Comparison of ENCODE assay signal across 33 mouse cellular contexts in the genomic region with DNA sequence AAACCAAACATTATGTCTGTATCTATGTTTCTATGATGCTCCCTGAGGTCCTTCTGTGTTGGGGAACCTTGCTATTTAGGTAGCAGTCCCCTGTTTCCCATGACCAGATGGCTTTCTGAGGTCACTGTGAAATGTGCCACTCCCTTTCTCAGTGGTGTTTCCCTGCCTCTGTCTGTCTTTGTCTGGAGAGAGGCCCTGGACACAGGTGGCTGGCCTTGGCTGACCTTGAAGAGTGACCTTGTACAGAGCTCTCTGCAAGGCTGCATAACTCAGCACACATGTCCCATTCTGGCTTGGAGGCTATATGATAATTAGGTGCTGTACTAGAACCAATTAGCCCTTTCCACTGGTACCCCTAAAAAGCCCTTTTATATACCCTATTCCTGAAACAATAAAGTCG. TPM values are rescaled to one million over a fixed set of nuclear protein-coding genes. Genes with fewer than 3 reads are reported as not detected.
A peak's percentile ranks its signal among the peaks of the same experiment; 100 is the strongest.
DNase-seq lines count a peak whose midpoint lies in the region; ATAC-seq lines count a peak whose summit lies in the region.
"Had no signal": no experiment of that assay in that cellular context is flagged by ENCODE, and none has a peak within 500 bp of the region (broad histone marks: within the 10 kb centered on the region; RNA-seq: fewer than 3 reads in every experiment).

No protein-coding gene starts in this region.

- H3K9me3 ChIP-seq in kidney, embryonic 15.5 days (replicated peaks): no peaks in the 10 kb centered on the region
- H3K9me3 ChIP-seq: forebrain, embryonic 15.5 days; hindbrain, embryonic 12.5 days; lung, embryonic 15.5 days had no signal

- H3K27me3 ChIP-seq in kidney, embryonic 15.5 days: no peaks in the 10 kb centered on the region
- H3K27me3 ChIP-seq: forebrain, embryonic 15.5 days; hindbrain, embryonic 12.5 days; lung, embryonic 15.5 days had no signal

- 31% methylated on average over 1 of the region's 1 CpGs for WGBS in kidney, embryonic 15.5 days

- H3K9ac ChIP-seq in kidney, embryonic 15.5 days: no peak overlapping the region
- H3K9ac ChIP-seq: forebrain, embryonic 15.5 days; hindbrain, embryonic 12.5 days; lung, embryonic 15.5 days had no signal

- peaks cover 13% of the 10 kb centered on the region; the same call in 1 of the 2 replicates for H3K4me1 ChIP-seq in kidney, embryonic 15.5 days
- H3K4me1 ChIP-seq: forebrain, embryonic 15.5 days had no signal

- no peaks in the 10 kb centered on the region for H3K36me3 ChIP-seq in kidney, embryonic 15.5 days
- H3K36me3 ChIP-seq: forebrain, embryonic 15.5 days; hindbrain, embryonic 12.5 days; lung, embryonic 15.5 days had no signal

- no peak overlapping the region for H3K4me3 ChIP-seq in kidney, embryonic 15.5 days (replicated peaks)
- H3K4me3 ChIP-seq: forebrain, embryonic 15.5 days; hindbrain, embryonic 12.5 days; lung, embryonic 15.5 days had no signal

- DNase-seq in heart, adult 11 months: peak; percentile 83
- DNase-seq in heart, postnatal 36 days: no peak
- DNase-seq in kidney, postnatal 10 days: peak; percentile 7
- peak; percentile 30 for DNase-seq in ES-CJ7 (ENCODE audit: low read depth, low spot score)
- DNase-seq in embryo, embryonic 10.5 days (ENCODE audit: low spot score): peak; percentile 21
- DNase-seq in right cerebral cortex, postnatal 14 days: no peak
- DNase-seq in adrenal gland, adult 18-20 months (ENCODE audit: low spot score in 2 of 2): no peak
- DNase-seq: adrenal gland, postnatal 14 days; cerebellum, adult 11 months; cerebellum, adult 9-10 months; cerebellum, postnatal 36 days; gastrocnemius, postnatal 10 days; heart, postnatal 14 days; layer of hippocampus, postnatal 36 days; left cerebral cortex, postnatal 4 days; liver; right cerebral cortex, adult 18-20 months; right cerebral cortex, postnatal 4 days; thymus, postnatal 4 days had no signal

- no peak overlapping the region for H3K27ac ChIP-seq in kidney, embryonic 15.5 days
- H3K27ac ChIP-seq: forebrain, embryonic 15.5 days; hindbrain, embryonic 12.5 days; lung, embryonic 15.5 days had no signal

- no peak for ATAC-seq in kidney, embryonic 15.5 days (replicated peaks; ENCODE audit: low FRiP score)
- ATAC-seq: forebrain, embryonic 15.5 days; intestine, embryonic 16.5 days; midbrain, embryonic 16.5 days had no signal

- intact Hi-C loops in heart, postnatal 36 days (cut with DNase I): no loop called here

- no peak overlapping the region for H3K4me2 ChIP-seq in kidney, embryonic 15.5 days
- H3K4me2 ChIP-seq: forebrain, embryonic 15.5 days; hindbrain, embryonic 12.5 days; lung, embryonic 15.5 days; midbrain, embryonic 11.5 days had no signal

RNA-seq across cellular contexts. Expression of gene Ces1d, which starts 21.0 kb away (rescaled TPM):
- 100 to 1,000 TPM; 231 to 249 TPM for total RNA-seq in heart, postnatal 36 days (2021)
- polyA plus RNA-seq in kidney, embryonic 15.5 days (2015; fragmentation: Nextera tagmentation; extraction: Ambion mirVana): 0.36 and 0.48 TPM in 2 replicates
- total RNA-seq in adrenal gland, adult 18-20 months (2021): 100 to 1,000 TPM; 268 to 434 TPM
- total RNA-seq: left cerebral cortex, postnatal 4 days had no signal
- polyA plus RNA-seq: forebrain, embryonic 15.5 days; midbrain, embryonic 11.5 days had no signal

RNA-seq across cellular contexts. Expression of gene Ces1c, which starts 45.5 kb away (rescaled TPM):
- total RNA-seq in heart, postnatal 36 days (2021): not detected
- polyA plus RNA-seq in kidney, embryonic 15.5 days (2015; fragmentation: Nextera tagmentation; extraction: Ambion mirVana): 0.08 and 0.23 TPM in 2 replicates
- total RNA-seq in adrenal gland, adult 18-20 months (2021): under 1 TPM in 1 of 2 experiments, not detected in 1; 0.70 TPM
- total RNA-seq: heart, postnatal 14 days; layer of hippocampus, adult 8-10 months; layer of hippocampus, postnatal 36 days; left cerebral cortex, postnatal 4 days; megakaryocyte progenitor cell, adult 5-6 weeks; neutrophil, adult 5-6 weeks had no signal
- polyA plus RNA-seq: embryonic facial prominence, embryonic 11.5 days; forebrain, embryonic 15.5 days; gonadal fat pad, adult 2 months; heart, embryonic 14.5 days; hindbrain, embryonic 12.5 days; midbrain, embryonic 11.5 days; midbrain, embryonic 16.5 days; neural tube, embryonic 11.5 days had no signal

RNA-seq across cellular contexts. Expression of gene Ces1e, which starts 52.8 kb away (rescaled TPM):
- under 1 TPM; 0.36 to 0.98 TPM for total RNA-seq in heart, postnatal 36 days (2021)
- polyA plus RNA-seq in kidney, embryonic 15.5 days (2015; fragmentation: Nextera tagmentation; extraction: Ambion mirVana): 0.14 and 0.17 TPM in 2 replicates
- total RNA-seq in adrenal gland, adult 18-20 months (2021): under 1 TPM in 1 of 2 experiments, not detected in 1; 0.27 TPM
- total RNA-seq: layer of hippocampus, adult 8-10 months; layer of hippocampus, postnatal 36 days; left cerebral cortex, postnatal 4 days; megakaryocyte progenitor cell, adult 5-6 weeks; neutrophil, adult 5-6 weeks had no signal
- polyA plus RNA-seq: embryonic facial prominence, embryonic 11.5 days; forebrain, embryonic 15.5 days; hindbrain, embryonic 12.5 days; lung, embryonic 15.5 days; midbrain, embryonic 11.5 days; midbrain, embryonic 16.5 days; neural tube, embryonic 11.5 days had no signal

Comparison
In these comparisons a context has a peak if more than half of its experiments do, and no peak if none do; other contexts are left out.
1. DNase-seq: peak in heart, adult 11 months (single experiment), kidney, postnatal 10 days (single experiment), ES-CJ7 (single experiment) and embryo, embryonic 10.5 days (single experiment); none in heart, postnatal 36 days (0 of 2), right cerebral cortex, postnatal 14 days (single experiment) and adrenal gland, adult 18-20 months (0 of 2).